Mouse (Mus musculus) common myeloid progenitor, adult 5-6 weeks (primary cell): ENCODE data around the gene Gng8. TPM values are rescaled to one million over a fixed set of nuclear protein-coding genes. Genes with fewer than 3 reads are reported as not detected.
A peak's percentile ranks its signal among the peaks of the same experiment; 100 is the strongest.

Source experiments
- ATAC-seq: replicated peaks from 2 replicates; pipeline ENCODE4 v1.8.0; 2016; ENCODE audit warnings: low read depth, mild to moderate bottlenecking, moderate TSS enrichment, inconsistent platforms; ENCODE audit not compliant: poor library complexity, severe bottlenecking
- total RNA-seq: library from RNA; stranded (forward); fragments of 200-1000, 187-1606 nt; gene quantifications from 2 replicates; pipeline ENCODE4 v1.2.3, GENCODE M21; 2017

Gng8 gene
- total RNA-seq, 1 experiment from 2014 or later: not detected

- no peak for ATAC-seq
Measured at GRCm38 (mm10) chr7:16875310-16875325, 16.5 kb upstream of the Gng8 start, which contains the start of gene Dact3. Dact3 (plus strand) TSS chr7:16875317.

DNA sequence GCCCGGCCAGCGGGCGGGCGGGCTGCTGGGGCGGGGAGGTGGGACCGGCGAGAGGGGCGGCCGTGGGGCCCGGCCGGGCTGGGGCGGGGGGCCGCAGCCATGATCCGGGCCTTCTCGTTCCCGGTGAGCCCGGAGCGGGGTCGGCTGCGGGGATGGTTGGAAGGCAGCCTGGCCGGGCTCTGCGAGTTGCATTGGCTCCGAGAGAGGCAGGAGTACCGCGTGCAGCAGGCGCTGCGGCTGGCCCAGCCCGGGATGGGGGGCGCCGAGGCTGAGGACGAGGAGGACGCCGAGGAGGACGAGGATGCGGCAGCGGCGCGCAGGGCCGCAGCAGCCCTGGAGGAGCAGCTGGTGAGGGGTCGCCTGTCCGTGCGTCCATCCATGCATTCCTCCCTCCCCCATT is 16.3 kb upstream of the Gng8 start:
- ATAC-seq: no peak

DNA sequence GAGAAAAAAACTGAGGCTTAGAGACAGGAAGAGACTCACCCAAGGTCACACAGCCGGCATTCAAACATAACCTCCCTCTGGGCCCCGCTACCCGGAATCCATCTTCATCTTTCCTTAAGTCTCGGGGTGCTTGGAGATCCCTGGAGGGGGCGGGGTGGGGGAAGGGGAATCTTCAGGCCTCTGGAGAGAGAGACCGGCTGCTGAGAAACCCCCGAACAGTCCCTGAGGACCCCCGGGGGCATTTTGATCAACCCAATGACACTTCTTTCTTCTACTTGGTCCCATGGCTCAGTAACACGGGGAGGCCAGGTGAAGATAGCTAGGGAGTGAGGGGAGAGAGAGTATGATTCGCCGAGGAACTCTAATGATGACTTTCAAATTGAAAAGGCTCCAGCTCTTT is 15.6 kb upstream of the Gng8 start:
- ATAC-seq: no peak

- no peak for ATAC-seq
Measured at GRCm38 (mm10) chr7:16876608-16877007, 15.0 kb upstream of the Gng8 start.

- no peak for ATAC-seq
Measured at GRCm38 (mm10) chr7:16877717-16878116, 13.9 kb upstream of the Gng8 start.

- ATAC-seq: no peak
Measured at GRCm38 (mm10) chr7:16879796-16880547, 11.6 kb upstream of the Gng8 start.

DNA sequence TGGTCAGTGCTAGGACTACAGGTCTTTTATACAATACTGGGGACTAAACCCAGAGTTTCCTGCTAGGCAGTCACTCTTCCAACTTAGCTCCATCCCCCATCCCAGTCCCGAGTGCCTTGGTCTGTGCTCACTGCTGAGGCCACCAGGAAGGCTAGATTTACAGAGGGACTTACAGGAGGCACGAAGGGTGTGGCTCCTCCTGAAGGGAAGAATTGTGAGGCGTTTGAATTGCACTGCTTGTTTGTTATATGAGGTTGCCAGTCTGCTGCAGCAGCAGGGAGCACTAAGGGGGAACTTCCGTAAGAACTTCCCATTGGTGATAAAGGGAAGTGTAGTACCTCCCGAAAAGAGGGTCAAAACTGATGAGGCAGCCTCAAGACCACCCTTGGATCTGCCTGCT is 11.0 kb upstream of the Gng8 start:
- ATAC-seq: no peak

DNA sequence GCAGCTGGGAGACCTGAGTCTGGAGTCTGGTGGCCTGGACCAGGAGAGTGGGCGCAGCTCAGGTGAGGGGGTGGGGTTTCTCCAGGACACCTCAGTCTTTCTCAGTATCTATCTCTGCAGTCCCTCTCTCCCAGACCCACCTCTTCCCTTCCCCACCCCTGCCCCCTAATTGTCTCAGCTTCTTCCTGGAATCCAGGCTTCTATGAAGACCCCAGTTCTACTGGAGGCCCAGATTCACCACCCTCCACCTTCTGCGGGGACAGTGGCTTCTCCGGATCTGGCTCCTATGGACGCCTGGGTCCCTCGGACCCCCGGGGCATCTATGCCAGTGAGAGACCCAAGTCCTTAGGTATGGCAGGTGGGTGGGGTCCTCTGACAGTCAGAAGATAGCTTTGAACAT is 8.4 kb upstream of the Gng8 start:
- no peak for ATAC-seq

- 0 out of 2 replicates have a peak, but pooled peaks have one; percentile 31 for ATAC-seq
Measured at GRCm38 (mm10) chr7:16884334-16884733, 7.3 kb upstream of the Gng8 start.

GRCm38 (mm10) chr7:16885271-16885776 is 6.3 kb upstream of the Gng8 start:
- ATAC-seq: no peak

- ATAC-seq: no peak
Measured at GRCm38 (mm10) chr7:16885905-16886304, 5.7 kb upstream of the Gng8 start.

- no peak for ATAC-seq
Measured at GRCm38 (mm10) chr7:16890536-16890935, 1.1 kb upstream of the Gng8 start.

DNA sequence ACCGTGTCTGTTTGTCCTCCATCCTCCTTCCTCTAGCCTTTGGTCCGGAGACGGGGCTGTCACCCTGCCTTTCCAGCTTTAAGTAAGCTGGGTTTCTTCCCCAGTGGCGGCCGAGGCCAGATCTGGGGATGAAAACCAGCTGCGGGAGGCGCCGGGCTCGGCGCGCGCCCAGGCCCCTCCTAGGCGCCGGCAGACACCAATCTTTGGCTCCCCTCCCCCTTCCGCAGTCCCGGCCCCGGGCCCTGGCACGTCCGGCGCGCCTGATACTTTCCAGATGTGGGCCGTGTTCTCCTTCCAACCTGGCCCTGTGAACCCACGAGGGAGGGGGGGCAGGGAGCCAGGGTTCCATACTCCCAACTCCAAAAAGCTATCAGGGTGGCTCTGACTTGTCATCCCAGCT is 642 bp upstream of the Gng8 start:
- ATAC-seq: no peak

- no peak for ATAC-seq
Measured at GRCm38 (mm10) chr7:16892352-16892730, 755 bp downstream of the Gng8 start.

DNA sequence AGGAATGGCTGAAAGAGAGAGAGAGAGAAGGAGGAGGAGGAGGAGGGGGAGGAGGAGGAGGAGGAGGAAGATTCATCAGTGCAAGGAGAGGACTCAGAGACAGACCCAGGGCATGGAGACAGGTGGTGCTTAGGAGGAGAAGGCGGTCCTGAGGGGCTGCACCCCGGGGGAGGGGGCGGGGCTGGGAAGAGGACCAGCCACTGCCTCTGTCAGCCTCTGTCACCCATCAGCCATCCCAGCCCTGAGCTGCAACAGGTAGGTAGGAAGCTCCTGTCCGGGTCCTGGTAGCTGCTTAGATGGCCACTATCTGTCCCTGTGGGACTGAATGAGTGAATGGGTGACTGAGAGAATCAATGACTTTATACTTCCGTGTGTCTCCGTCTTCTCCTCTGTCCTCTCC is 2.0 kb downstream of the Gng8 start:
- no peak for ATAC-seq

- ATAC-seq: no peak
Measured at GRCm38 (mm10) chr7:16894279-16894678, 2.7 kb downstream of the Gng8 start.

DNA sequence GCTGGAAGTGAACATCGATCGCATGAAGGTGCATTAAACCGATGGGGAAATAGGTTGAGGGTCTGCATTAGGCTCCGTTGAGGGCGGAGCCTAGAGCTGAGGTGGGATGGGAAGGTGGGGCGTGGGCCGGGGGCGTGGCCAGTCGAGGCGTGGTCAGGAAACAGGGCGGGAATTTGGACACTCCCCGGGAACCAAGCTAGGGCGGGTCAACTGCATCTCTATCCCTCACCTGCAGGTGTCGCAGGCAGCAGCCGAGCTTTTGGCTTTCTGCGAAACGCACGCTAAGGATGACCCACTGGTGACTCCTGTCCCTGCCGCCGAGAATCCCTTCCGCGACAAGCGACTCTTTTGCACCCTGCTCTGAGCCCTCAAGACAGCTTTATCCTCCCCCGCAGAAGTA is 3.4 kb downstream of the Gng8 start:
- ATAC-seq: peak; percentile 70

DNA sequence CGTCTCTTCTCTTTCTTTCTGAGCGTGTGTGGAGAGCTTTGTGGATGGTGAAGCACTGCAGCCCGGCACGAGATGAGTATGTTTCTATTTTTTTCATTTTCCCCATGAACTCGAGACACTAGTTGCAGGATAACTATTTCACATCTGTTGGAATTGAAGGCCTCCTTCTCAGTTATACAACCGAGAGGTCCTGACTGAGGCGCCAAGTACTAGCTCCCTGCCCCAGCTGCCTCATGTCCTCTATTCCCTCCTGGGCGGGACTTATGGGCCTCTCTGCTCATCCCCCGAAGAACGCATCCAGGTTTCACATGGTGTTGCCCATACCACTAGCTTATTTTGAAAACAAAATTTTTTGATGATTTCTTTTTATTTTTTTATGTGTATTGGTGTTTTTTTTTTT is 3.9 kb downstream of the Gng8 start:
- no peak for ATAC-seq

- ATAC-seq: no peak
Measured at GRCm38 (mm10) chr7:16900526-16900925, 8.9 kb downstream of the Gng8 start.

DNA sequence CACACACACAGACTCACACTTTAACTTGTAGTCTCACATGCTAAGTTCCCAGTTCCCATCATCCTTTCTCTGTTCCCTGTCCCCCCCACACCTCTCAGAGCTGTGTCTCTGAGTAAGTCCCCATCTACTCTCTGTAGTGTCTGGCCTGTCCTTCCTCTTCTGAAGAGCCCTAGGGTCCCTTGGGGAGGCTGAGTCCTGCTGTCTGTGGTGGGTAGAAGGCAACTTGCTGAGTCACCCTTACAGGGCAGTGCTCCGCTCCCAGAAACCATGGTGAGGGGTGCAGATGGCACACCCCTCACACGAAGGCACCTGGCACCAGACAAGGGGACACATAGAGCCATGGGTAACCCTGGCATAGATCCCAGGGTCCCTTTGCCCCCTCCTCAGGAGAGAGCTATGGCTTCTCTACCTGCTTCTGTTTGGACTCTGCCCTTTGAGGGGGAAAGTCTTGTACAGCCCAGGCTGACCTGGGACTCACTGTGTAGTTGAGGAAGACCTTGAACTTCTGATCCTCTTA is 11.9 kb downstream of the Gng8 start:
- peak; percentile 67 for ATAC-seq

DNA sequence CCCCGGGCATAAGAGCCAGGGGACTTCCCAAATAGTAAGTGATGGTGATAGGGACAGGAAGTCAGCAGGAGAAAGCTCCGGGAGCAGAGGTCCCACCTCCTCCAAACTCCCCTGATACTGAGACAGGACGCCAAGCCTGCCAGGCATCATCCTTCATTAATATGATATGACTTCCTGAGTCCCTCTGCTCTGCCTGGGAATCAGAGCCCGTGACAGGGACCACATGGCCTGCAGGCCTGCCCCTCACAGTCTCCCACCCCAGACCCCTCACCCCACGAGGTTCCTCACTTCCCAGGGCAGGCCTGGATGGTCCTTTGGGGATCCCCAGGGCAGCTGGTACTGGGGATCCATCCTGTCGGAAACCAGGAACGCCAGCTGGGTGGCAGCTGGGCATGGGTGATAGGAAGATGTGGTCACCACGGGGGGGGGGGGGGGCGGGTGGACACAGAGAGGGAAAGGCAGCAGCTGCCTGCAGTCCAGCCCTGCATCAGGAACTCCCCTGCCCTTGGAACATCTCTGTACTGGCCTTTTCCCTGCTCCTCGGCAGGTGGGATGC is 12.6 kb downstream of the Gng8 start:
- no peak; the same call in 1 of the 2 replicates for ATAC-seq

- ATAC-seq: no peak; the same call in 1 of the 2 replicates
Measured at GRCm38 (mm10) chr7:16905491-16906021, 14.0 kb downstream of the Gng8 start.
